Mouse (Mus musculus) bone marrow macrophage, adult 2 months (primary cell): Measurements from ENCODE around the gene Mamld1.

Source experiments
- CTCF ChIP-seq: IDR thresholded peaks from 2 replicates; pipeline ENCODE4 v1.5.1; 2012; ENCODE audit warnings: low read depth, mild to moderate bottlenecking, low read length, moderate library complexity
- POLR2A ChIP-seq: IDR thresholded peaks from 2 replicates; pipeline ENCODE4 v1.6.1; 2012; ENCODE audit warnings: mild to moderate bottlenecking, low read depth, low read length, borderline replicate concordance

GRCm38 (mm10) chrX:71181526-71181925, 131.5 kb downstream of the Mamld1 start:
- TF ChIP-seq POLR2A (no peak), CTCF (no peak)
